Mouse (Mus musculus): Measurements from ENCODE around the gene Pgap1.

DNA sequence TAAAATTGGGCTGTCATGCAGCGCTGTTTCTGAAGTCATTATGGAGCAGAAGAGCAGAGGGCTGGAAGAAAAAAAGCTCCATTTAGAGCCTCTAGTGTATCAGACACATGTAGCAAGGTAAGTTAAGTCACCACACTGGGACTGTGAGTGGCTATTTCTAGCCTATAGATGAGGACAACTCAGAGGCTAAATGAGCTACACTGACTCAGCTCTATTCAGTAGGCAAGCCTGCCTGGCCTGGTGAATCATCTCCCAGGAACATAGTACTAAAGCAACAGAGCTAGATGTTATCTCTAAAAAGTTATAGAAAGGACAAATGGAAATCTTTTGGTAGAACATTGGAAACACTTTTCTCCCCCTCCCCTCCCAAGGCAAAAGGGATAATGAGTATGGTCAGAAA is 90.1 kb downstream of the Pgap1 start:
- no peak for TF ChIP-seq CTCF (IDR thresholded peaks at IDR 0.05; ENCODE audit: low read depth, low read length)
- no peak for TF ChIP-seq POLR2A (IDR thresholded peaks at IDR 0.05; ENCODE audit: borderline replicate concordance, low read depth, low read length)
